Mouse (Mus musculus) heart, adult 11 months (tissue): Measurements from ENCODE around the gene Tspan31.

Source experiments
- DNase-seq: peaks from one replicate; pipeline ENCODE4 v3.0.0; 2022

The Tspan31 gene

GRCm38 (mm10) chr10:127063913-127064870 is 5.9 kb downstream of the Tspan31 start:
- peak; percentile 94 for DNase-seq

GRCm38 (mm10) chr10:127063239-127063872 is 6.7 kb downstream of the Tspan31 start, which contains the start of gene Cdk4:
Gene Cdk4 (plus strand): TSS chr10:127063534.
- DNase-seq = peak; percentile 100

GRCm38 (mm10) chr10:127062503-127062902 is 7.6 kb downstream of the Tspan31 start:
- peak; percentile 78 for DNase-seq

GRCm38 (mm10) chr10:127062101-127062500 is 8.0 kb downstream of the Tspan31 start:
- DNase-seq = peak; percentile 88

- DNase-seq = peak; percentile 69
These were observed 8.6 kb downstream of the Tspan31 start for GRCm38 (mm10) chr10:127061513-127061912.

- peak; percentile 89 for DNase-seq
These were observed 9.0 kb downstream of the Tspan31 start for GRCm38 (mm10) chr10:127061085-127061484.

GRCm38 (mm10) chr10:127059968-127060916 is 9.8 kb downstream of the Tspan31 start, which contains the start of gene March9:
Gene March9 (minus strand): TSS chr10:127060184.
- DNase-seq = peak; percentile 97

GRCm38 (mm10) chr10:127059174-127059967 is 10.7 kb downstream of the Tspan31 start:
- peak; percentile 91 for DNase-seq

- no peak for DNase-seq
These were observed 11.4 kb downstream of the Tspan31 start for GRCm38 (mm10) chr10:127058708-127059107.

GRCm38 (mm10) chr10:127058161-127058560 is 11.9 kb downstream of the Tspan31 start:
- peak; percentile 95 for DNase-seq

- peak; percentile 92 for DNase-seq
These were observed 13.6 kb downstream of the Tspan31 start for GRCm38 (mm10) chr10:127056490-127056889.

GRCm38 (mm10) chr10:127055406-127055805 is 14.7 kb downstream of the Tspan31 start:
- no peak for DNase-seq

GRCm38 (mm10) chr10:127054646-127055045 is 15.4 kb downstream of the Tspan31 start:
- DNase-seq = no peak

- no peak for DNase-seq
These were observed 20.0 kb downstream of the Tspan31 start for GRCm38 (mm10) chr10:127050119-127050474.

GRCm38 (mm10) chr10:127049395-127050118 is 20.5 kb downstream of the Tspan31 start:
- DNase-seq = no peak

GRCm38 (mm10) chr10:127048608-127049394 is 21.3 kb downstream of the Tspan31 start:
- DNase-seq = no peak

GRCm38 (mm10) chr10:127047954-127048353 is 22.1 kb downstream of the Tspan31 start, which contains the start of gene Cyp27b1:
Gene Cyp27b1 (plus strand): TSS chr10:127048250.
- no peak for DNase-seq

- no peak for DNase-seq
These were observed 26.9 kb downstream of the Tspan31 start for GRCm38 (mm10) chr10:127043187-127043586.

- no peak for DNase-seq
These were observed 27.5 kb downstream of the Tspan31 start for GRCm38 (mm10) chr10:127042468-127043115.
